Mouse (Mus musculus): ENCODE measurements around the gene Herc2.

DNA sequence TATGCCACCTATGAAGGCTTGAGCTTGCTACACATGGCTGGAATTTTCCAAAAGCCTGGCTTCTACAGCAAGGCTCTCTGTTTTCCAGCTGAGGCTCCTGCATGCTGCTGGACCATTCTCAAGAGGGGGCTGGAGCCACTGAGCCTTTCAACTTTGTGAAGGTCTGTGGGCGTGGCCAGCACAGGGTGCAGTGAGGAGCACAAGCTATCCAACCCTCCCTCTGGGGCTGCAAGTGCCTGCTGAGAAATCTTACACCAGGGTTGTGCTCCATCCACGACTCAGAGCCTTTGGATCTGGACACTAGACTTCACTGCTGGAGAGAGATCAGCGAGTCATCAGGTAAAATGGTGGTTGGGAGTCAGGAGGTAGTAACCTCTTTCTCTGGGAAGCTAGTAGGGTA is 189.5 kb downstream of the Herc2 start, which contains the start of gene Oca2:
- TF ChIP-seq EP300 (IDR thresholded peaks at IDR 0.05; ENCODE audit: low read depth): no peak
- TF ChIP-seq CTCF (IDR thresholded peaks at IDR 0.05; ENCODE audit: low read depth): no peak

All from liver, postnatal 0 days (tissue).